Mouse (Mus musculus) testis, adult 2 months (tissue): ENCODE data around the gene Skp1a.

ENCODE experiments used
- CTCF ChIP-seq: fragments of 200-500 bp; IDR thresholded peaks from 2 replicates; pipeline ENCODE4 v1.5.1; 2012; ENCODE audit warnings: low read depth, mild to moderate bottlenecking, inconsistent platforms, low read length, moderate library complexity; ENCODE audit not compliant: control insufficient read depth, insufficient read depth, insufficient replicate concordance
- POLR2A ChIP-seq: fragments of 200-500 bp; IDR thresholded peaks from 2 replicates; pipeline ENCODE4 v1.6.1; 2012; ENCODE audit warnings: low read depth, mild to moderate bottlenecking, inconsistent platforms, low read length, moderate library complexity; ENCODE audit not compliant: control insufficient read depth

DNA sequence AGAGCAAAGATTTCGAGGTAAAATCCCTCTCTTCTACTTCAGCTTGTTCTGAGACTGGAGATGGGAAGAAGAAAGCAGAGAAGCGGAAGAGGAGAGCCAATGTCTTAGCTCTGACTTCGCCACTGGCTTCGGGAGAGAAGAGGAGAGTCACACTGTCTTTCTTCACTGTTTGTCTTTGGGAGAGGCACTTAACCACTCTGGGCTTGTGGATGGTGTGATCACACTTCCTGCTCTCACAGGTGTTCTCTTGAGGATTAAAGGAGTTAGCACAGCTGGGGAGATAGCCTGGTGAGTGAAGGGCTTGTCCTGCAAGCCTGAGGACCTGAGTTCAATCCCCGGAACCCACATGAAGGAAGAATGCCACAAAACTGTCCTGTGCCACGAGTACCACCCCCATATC is 61.1 kb downstream of the Skp1a start:
- no peak for TF ChIP-seq POLR2A
- no peak for TF ChIP-seq CTCF
